In the genomic region with DNA sequence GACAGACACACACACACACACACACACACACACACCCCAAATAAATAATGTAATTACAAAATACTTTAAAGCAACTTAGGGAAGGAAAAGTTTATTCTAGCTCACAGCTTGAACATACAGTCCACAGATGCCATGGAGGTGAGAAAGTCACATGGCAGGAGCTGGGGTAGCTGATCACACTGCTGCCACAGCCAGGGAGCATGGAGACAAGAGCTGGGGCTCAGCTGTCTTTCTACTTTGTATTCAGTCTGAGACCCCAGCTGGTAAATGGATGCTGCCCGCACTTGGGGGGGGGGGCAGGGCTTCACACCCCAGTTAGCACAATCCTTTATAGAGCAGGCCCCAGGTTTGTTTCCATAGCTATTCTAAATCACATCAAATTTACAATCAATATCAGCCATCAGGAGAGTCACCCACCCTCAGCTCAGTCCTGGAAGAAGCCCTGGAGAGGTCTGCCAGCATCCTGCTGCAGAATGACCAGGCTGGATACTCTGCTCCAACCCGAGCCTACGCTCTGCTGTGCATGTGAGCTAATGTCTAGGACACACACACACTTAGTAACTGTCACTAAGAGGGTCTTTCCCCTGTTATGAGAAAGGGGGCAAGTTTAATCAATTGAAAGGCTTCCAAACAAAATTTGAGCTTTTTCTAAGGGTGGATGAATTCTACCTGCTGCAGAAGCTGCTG, we compare ENCODE assay signal across 11 mouse cellular contexts.
"Had no signal": no experiment of that assay in that cellular context is flagged by ENCODE, and none has a peak within 500 bp of the region (broad histone marks: within the 10 kb centered on the region; RNA-seq: fewer than 3 reads in every experiment).

No protein-coding gene starts in this region.

- H3K9ac ChIP-seq: limb, embryonic 12.5 days; liver, embryonic 14.5 days; neural tube, embryonic 12.5 days had no signal

- H3K4me3 ChIP-seq: layer of hippocampus, adult 2 months; limb, embryonic 12.5 days; neural tube, embryonic 12.5 days had no signal

- DNase-seq: kidney, adult 11 months; kidney, adult 9 months; kidney, postnatal 4 days; liver; lung, adult 18-20 months; right cerebral cortex, postnatal 14 days had no signal

- H3K4me2 ChIP-seq: limb, embryonic 12.5 days; neural tube, embryonic 12.5 days had no signal

- H3K27me3 ChIP-seq: limb, embryonic 12.5 days; neural tube, embryonic 12.5 days had no signal

- H3K36me3 ChIP-seq: limb, embryonic 12.5 days; neural tube, embryonic 12.5 days had no signal

- H3K27ac ChIP-seq: kidney, postnatal 0 days; layer of hippocampus, adult 2 months; limb, embryonic 12.5 days; liver, embryonic 14.5 days; neural tube, embryonic 12.5 days had no signal
